Mouse (Mus musculus) right cerebral cortex, postnatal 14 days (tissue): Measurements from ENCODE around the gene Jam2.

Source experiments
- DNase-seq: peaks from one replicate; pipeline ENCODE4 v3.0.0; 2022

The Jam2 gene

DNA sequence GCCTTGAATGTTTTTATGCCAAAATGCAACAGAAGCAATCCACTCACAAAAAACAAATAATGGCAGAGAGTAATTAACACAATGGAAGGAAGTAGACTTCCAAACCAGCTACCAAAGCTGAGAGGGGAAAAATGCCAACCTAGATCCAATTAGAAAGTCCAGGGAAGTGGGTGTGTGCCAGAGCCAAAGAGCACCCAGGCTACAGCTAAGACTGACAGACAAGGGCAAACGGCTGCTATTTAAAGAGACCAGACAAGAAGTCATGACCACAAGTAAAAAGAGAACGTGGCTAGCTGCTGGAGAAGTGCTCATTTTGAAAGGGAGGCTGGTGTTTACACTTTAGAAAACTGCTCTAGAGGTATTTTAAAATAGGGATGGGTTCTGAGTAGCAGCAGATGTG is 9.4 kb downstream of the Jam2 start:
- DNase-seq: no peak

DNA sequence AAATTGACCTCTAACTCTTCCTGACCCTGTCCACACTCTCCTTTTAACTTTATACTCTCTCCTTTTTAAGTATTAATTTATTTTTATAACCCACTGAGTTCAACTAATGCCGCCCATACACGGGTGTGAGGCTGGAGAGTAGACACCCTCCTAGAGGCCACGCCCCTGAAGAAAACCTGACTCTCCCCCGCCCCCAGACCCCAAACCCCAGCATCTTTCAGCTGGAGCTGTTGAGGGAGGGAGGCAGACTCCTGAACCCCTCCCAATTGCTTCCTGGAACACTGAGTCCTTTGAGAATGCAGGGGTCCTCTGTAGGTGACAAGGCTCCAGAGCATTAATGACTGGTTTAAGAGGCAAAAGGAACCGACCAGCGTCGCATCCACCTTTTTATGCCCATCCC is 11.0 kb downstream of the Jam2 start:
- DNase-seq: no peak

DNA sequence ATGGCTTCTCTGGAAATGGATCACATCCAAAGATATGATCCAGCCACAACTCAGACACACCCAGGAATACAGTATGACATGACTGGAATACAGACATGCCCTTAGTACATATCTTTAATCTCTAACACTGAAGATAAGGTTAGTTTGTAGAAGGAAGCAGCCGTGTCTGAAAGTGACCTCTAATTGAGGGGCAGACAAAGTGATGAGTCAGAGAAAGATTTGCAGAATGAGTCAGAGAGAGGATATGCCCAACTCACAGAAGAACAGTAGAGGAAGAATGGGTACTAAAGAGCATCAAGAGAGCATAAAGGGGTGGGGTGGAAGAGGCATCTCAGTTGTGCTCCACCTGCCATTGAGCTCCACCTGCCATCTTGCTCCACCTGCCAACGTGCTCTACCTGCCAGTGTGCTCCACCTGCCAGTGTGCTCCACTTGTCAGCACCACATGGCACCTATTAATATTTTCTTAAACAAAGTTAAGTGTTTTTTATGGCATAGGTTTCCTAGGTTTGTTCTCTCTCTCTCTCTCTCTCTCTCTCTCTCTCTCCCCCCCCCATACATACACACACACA is 16.8 kb downstream of the Jam2 start:
- no peak for DNase-seq

DNA sequence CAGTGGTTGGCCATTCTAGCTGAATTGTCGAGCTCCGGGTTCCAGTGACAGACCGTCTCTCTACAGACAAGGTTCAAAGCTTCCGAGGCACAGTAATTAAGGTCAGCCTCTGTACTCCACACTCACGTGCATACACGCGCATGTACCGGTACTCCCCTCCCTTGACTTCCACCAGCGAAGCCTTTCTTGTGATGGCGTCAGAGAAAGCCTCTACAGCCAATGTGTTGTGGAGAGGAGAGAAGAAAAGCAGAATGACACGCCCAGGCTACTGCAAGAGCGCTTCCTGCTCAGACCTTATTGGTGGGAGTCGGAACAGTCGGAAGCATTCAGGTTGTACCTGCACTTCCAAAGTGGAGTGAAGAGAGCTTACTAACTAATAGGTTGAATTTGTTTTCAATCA is 19.5 kb downstream of the Jam2 start:
- no peak for DNase-seq

DNA sequence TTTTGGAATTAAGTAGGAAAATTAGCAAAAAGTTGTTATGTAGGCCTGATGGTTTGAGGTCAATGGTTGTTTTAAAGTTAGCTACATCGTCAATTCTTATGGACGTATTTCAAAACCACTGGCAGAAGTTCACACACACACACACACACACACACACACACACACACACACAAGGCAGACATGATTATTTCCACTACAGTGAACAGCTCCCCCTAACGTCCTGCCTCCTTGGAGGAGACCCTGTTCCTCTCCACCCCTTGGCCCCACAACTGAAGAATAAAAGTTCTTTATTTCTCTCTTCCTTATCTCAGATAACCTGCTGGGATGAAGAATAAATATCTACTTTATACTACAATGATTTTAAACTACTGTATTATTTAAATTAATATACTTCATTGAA is 21.4 kb downstream of the Jam2 start:
- DNase-seq: no peak

DNA sequence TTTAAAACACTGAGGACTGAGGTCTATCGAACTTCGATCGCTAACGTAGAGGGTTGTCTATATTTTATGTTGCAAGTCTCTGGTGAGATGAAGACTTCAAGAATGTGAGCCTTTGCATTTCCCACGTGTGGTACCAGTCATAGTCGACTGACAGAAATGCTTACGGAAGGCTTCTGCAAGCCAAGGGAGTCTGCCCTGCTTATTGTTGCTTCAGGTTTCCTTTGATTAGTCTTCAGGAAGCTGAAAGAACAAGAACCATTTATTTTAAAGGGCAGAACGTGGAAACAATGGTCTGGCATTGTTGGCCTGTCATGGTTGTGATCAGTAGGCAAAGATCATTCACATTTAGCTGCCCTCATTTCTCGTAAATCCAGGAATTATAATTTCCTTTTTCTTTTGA is 22.8 kb downstream of the Jam2 start:
- DNase-seq: no peak

DNA sequence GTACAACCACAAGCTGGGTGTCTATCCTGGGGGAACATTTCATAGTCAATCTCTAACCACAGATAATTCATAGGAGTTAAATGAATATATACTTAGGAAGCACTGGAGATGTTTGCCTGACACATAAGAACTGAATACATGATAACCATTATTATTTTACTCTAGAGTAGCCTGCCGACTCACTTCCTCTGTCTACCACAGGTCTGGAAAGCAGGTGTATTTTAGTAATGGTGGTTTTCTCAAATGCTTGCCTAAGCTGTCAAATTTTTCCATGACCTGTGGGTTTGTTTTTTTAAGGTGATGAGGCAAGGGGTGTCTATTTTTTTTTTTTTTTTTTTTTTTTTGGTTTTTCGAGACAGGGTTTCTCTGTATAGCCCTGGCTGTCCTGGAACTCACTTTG is 26.1 kb downstream of the Jam2 start:
- DNase-seq: no peak

DNA sequence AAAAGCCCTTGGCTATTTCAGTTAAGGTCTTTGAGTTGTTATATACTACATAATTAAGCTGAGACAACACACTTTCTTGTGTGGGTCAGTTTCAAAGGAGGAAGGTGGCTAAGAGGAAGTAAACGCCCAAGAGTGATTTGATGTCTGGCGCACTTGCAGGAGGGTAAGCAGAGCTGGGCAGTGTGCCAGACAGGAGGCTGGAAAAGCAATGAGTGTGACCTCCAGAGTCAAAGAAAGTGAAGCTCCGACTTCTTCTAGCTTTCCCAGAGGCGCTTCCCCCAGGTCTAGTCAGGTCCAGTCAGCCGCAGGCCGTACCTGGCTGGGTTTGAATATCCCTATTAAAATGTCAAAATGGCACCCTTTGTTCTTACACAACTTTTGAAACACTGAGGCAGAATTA is 28.3 kb downstream of the Jam2 start:
- peak; percentile 26 for DNase-seq

DNA sequence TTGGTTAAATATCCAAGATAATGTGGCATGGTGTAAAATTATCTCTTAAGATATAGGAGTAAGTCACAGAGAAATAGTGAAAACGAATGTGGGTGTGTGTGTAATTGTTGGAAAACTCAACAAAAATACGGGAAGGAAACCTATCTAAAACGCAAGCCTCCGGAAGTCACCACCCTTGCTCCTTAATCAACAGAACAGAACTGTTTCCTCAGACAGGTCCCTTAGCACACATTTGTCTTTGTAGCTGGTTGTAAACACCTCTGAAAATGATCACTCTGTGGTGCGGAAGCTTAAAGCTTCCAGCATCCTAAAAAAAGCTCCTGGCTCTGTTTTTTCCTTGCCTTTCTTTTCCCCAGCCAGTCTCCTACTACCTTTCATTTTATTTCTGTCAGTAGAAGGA is 30.9 kb downstream of the Jam2 start:
- no peak for DNase-seq

DNA sequence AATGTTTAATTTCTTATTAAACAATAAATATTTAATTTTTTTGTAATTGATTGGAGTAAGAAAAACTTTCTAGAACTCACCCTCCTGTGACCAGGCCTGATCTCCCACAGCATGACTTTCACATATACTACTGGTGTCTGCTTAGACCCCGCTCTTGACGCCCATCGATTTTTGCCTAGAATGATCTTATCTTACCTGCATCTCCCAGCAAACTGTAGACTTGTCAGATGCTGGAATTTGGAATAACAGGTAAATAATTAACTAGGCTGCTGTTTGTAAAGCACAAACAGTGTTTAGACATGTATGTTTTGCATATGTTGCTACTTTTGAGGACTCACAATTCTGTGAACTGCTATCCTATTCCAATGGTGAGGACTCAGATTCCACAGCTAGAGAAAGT is 32.3 kb downstream of the Jam2 start:
- no peak for DNase-seq

DNA sequence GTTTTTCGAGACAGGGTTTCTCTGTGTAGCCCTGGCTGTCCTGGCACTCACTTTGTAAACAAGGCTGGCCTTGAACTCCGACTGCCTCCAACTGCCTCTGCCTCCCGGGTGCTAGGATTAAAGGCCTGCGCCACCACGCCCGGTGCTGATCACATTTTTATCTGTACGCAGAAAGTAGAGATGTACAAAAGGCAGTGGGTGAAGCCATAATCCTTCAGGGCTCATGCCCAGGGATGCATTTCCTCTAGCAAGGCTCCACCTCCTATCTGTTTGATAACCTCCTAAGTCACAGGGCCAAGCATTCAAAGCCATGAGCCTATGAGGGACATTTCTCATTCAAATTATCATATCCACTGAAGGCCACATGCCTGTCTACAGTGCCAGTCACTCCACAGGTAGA is 34.0 kb downstream of the Jam2 start:
- no peak for DNase-seq

DNA sequence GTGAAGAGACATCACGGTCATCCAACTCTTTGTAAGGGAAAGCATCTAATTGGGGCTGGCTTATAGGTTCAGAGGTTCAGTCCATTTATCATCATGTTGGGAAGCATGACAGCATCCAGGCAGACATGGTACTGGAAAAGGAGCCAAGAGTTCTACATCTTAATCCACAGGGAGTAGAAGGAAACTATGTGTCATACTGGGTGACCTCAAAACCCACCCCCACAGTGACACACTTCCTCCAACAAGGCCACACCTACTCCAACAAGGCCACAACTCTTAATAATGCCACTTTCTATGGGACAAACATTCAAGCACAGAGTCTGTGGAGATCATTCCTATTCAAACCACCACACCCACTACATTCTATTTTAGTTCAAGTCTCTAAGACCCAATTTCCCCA is 36.3 kb downstream of the Jam2 start:
- DNase-seq: no peak

DNA sequence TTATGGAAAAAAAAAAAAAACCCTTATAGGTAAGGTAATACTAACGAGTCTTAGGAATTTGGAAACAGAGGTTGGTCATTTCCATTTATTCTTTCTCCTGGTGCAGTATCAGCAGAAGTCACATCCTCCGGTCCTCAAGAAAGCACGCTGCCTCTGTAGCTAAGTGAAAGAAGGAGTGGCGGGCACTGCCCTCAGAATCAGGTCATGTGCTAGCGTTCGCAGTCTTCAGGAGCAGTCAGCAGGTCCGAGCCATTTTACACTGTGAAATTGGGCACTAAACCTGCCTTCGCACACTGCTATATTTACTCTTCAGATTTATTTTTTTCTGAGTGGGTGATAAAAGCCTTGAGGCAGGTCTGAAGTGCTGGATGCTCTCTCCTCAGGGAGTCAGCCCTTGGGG is 39.9 kb downstream of the Jam2 start:
- no peak for DNase-seq

DNA sequence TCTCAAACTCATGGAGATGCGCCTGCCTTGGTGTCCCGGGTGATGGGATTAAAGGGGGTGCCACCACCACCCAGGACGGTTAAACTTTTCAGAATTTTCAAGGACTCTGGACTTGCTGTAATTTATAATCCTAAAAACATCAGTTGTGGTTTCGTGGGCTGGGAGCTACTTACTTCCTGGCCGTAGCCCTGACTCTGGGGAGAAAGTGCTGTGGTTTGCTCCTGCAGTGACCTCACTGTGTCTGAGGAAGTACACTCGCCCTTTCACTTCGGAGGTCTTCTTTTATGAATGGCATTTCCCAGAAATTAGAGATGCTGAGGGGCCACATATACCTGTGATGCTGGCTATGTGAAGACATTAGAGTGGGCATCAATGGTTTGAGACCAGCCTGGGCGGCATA is 40.6 kb downstream of the Jam2 start:
- DNase-seq: no peak

DNA sequence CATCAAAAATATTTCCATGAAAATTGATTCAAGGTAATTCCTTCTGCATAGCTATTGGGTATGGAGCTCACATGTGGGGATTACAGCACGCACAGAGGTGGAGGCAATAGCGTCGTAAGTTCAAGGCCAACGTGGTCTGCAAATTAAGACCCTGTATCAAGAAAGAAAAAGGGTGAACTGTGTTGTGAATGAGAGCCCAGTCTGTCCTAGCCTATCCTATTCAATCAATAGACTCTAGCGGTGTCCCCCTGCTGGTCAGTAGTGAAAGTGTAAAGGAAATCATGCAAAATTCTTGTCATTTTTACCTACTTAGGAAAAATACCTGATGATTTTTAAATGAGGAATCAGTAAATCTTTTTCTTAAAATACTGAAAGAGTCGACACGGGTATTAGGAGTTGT is 43.5 kb downstream of the Jam2 start:
- peak; percentile 26 for DNase-seq

DNA sequence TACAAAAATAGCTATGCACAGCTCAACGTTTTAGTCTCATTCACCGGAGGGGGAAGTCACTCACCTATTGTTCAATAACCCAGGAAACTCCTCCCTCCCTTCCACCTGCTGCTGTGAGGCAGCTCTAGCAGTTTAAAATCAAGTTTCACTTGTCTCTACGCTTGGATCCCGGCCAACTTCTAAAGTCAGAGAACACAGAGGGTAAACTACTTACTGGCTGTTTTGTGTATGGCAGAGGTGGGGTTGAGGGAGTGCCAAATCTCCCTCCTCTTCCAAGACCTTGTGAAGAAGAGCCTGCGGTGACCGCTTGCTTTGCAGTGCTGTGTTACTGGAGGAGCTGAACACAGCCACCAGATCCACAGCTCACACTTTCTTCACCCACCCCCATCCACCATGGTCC is 51.1 kb downstream of the Jam2 start:
- no peak for DNase-seq

DNA sequence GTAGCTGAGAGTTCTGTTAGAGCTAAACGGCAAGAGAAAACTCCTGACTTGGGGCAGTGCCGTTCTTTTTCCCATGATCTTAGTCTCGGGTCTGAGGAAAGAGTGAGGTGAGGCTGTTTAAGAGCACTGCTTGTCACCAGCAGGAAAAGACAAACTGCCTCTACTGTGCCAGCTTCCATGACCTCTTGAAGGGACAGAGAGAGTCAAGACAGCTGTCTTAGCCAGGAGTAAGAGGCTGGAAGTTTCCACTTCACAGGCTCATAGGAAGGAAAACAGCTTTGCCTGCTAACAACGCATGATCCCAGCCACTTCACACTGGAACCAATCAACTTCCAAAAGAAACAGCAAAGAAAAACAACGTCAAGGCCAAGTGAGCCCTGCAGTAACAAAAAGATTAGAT is 57.8 kb downstream of the Jam2 start:
- DNase-seq: no peak

DNA sequence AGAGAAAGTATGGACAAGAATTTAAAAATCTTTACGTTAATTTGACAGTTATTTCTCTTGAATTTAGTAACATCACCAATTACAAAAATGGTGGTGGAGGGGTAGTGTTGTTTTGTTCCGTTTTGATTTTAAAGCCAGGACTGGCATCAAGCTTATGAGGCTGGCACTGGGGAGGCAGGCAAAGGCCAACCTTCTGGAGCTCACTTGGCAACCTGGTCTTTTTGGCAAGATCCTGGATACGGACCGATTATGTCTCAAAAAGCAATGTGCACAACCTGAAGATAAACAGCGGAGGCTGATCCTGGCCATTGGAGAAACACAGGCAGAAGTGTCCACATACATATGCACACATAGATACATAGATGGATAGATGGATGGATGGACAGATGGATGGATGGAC is 58.8 kb downstream of the Jam2 start:
- DNase-seq: no peak

DNA sequence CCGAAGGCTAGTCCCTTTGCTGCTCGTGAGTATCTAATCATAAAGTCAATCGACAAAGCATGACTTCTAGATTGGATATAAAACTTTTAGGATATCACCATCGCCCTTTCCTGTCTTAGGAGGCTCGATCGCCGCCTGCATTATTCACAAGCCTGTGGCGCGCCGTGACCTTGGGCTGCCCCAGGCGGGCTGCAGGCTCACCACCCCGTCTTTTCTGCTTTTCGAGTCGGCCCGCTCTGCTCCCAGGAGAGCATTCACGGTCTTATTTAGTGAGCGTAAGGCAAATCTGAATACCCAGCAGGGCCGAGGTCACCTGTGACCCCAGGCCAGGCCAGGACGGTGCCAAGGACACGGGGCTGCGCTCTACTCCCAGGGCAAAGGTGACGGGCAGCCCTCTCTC is 60.4 kb downstream of the Jam2 start:
- no peak for DNase-seq

DNA sequence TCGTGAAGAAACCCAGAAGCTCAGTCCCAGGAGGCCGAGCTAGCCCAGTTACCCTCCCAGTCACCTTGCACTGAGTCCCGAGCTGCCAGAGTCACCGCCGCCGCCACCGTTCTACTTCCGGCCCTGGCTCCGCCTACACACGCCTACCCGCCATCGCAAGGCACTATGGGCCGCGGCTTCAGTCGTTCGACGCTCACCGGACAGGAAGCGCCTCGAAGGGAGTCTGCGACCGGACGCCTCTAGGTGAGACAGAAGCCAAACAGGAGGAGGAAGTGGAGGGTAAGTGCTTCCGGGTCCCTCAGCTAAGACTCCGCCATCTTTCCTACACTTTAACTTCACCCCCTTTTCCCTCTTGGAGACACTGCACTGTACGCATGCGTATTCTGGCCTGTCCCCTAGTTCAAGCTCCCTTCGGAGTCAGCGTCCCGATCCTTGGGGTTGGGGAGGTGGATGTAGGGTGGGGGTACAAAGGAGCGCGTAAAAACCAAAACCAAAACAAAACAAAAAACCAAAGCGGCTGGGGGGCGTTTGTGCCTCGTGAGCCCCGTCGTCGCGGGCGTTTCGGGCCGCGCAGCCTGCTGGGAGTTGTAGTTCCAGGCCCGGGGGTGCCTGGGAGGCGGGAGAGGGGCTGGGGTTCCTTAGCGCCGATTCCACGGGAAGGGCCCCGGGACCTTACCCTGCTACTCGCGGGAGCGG is 61.0 kb downstream of the Jam2 start, which contains the start of gene Gabpa:
Gene Gabpa (plus strand): TSS at position 181 of the 696 bp plus-strand sequence.
- DNase-seq: peak; percentile 92

DNA sequence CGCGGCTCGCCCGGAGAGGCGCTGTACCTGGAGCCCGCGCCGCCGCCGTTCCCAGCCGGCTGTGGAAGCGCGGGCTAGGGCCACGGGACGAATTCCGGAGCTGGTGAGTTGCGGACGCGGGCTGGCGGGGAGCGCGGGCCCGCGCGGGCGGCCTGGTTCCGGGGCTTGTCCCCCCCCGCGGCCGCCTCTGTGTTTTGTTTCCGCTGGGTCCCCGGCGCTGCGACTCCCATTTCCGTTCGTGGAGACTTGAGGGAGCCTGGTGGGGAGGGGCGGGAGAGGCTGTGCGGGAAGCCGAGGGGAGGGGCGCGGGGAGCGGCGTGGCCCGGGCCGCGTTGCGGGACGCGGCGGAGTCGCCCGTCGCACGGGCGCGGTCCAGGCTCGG is 61.5 kb downstream of the Jam2 start, which contains the start of gene Atp5j:
Gene Atp5j (minus strand): TSS at position 185 of the 382 bp plus-strand sequence.
- peak; percentile 84 for DNase-seq

DNA sequence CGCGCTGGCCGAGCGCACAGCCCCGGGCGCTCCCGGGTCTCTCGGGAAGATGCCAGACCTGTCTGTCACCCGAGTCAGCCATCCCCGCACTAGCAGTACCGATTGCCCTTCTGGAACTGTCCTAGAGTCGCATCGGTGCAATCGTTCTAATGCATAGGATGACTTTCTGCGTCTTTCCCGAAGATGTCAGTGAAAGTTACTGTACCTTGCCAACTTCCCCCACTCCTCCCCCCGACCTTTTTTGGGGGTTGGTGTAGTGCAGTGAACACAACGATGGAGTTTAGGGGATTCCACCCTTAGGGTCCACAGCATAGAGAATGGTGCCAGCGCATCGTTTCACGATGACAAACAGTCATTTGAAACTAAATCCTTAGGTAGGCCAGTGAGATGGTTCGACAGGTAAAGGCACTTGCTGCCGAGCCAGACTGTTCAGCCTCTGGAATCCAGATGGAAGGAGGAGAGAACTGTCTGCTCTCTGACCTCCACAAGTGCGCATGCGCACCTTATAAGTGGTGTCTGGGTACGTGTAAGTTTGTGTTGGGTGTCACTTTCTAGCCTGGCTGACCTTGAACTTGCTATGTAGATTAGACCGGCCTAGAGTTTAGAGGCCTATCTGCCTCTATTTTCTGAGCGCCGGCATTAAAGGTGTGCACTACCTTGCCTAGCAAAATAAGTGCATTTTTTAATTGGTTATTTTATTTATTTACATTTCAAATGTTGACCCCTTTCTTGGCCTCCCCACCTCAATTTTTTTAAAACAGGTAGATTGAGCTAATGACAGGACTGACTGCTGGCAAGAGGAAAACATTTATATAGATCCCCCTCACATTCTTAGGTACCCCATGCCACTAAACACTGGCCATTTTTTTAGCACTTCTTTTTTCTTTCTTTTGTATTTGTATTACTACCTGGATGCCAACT is 62.2 kb downstream of the Jam2 start:
- DNase-seq: peak; percentile 11

DNA sequence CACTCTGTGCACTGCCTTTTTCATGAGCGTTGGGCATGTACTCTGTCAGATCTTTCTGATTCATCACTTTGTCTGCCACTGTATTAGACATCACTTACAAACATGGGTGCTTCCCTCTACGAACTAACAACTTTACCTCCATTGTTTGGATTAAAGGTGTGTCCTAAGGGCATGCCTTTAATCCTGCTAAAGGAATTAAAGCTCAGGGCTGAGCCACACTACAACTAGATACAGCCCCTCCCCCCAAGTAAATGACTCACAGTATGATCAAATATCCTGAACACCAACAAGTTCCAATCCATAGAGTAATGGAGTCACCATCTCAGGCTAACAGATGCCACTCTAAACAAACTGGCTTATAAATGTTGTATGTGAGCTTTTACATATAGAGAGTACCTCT is 64.7 kb downstream of the Jam2 start:
- no peak for DNase-seq

DNA sequence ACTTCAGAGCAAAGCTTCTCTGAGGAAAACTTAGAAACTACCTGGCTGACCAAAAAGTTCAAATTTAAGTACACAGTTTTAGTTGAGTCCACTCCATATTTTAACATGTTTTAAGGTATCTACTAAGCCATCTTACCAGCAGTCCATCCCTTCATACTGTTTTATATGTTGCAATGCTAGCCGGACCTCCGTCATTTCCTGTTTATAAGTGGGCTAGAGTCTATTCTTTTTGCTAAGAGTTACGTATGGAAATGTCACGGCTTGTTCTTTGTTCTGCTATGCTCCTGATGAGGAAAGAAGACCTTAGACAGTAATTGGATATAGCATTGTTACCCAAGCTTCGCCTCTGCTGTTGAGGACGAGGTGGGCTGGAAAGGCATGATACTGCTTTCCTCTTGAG is 79.6 kb downstream of the Jam2 start:
- no peak for DNase-seq
